Mouse (Mus musculus) thymus, adult 2 months (tissue): Measurements from ENCODE around the gene Gfi1.

Experiments
- CTCF ChIP-seq: fragments of 200-500 bp; IDR thresholded peaks from 2 replicates; pipeline ENCODE4 v1.5.1; 2012; ENCODE audit warnings: mild to moderate bottlenecking, control low read depth, low read length, moderate library complexity, borderline replicate concordance; ENCODE audit not compliant: control insufficient read depth, poor library complexity, insufficient read depth; ENCODE audit errors: extremely low read depth
- POLR2A ChIP-seq: fragments of 200-500 bp; IDR thresholded peaks from 2 replicates; pipeline ENCODE4 v1.6.1; 2012; ENCODE audit warnings: mild to moderate bottlenecking, low read length, control low read depth, moderate library complexity; ENCODE audit not compliant: control insufficient read depth, poor library complexity, insufficient read depth; ENCODE audit errors: extremely low read depth

GRCm38 (mm10) chr5:107754740-107755139 lies 28.9 kb upstream of the Gfi1 start:
- TF ChIP-seq POLR2A (no peak), CTCF (no peak)
